In the genomic region with DNA sequence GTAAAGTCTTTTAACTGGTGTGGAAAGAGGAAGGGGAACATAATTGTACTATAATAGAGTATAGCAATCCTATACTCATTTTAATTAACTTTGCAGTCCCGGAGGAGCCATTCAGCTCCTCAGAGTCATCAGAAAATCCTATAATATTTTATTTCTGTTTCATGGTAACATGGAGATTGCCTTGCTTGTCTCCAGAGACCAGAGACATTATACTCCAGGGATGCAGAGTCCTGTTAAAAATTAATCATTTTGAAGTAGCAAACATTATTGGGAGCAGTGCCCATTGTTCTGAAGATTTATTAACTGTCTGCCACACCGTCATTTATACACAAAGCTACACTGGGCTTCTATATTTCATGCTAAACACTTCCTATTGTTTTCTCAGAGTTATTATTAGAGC, we compare ENCODE assay signal across 23 mouse cellular contexts.
A peak's percentile ranks its signal among the peaks of the same experiment; 100 is the strongest.
DNase-seq lines count a peak whose midpoint lies in the region; ATAC-seq and TF ChIP-seq lines count a peak whose summit lies in the region.
"Had no signal": no experiment of that assay in that cellular context is flagged by ENCODE, and none has a peak within 500 bp of the region (broad histone marks: within the 10 kb centered on the region; RNA-seq: fewer than 3 reads in every experiment).

No protein-coding gene starts in this region.

- 64% methylated on average over 2 of the region's 2 CpGs for WGBS in midbrain, postnatal 0 days
- WGBS in midbrain, embryonic 10.5 days, result 90% methylated on average over 2 of the region's 2 CpGs

- no peak for ATAC-seq in midbrain, postnatal 0 days (ENCODE audit: low FRiP score)
- no peak for ATAC-seq in erythroid progenitor cell, adult 5-6 weeks (replicated peaks; ENCODE audit: low FRiP score, poor library complexity, severe bottlenecking)
- ATAC-seq: forebrain, embryonic 15.5 days; intestine, embryonic 15.5 days; midbrain, embryonic 15.5 days had no signal

- H3K4me3 ChIP-seq in midbrain, postnatal 0 days (ENCODE audit: low read depth, low read length), result no peak overlapping the region
- H3K4me3 ChIP-seq in midbrain, embryonic 10.5 days, result no peak overlapping the region
- H3K4me3 ChIP-seq: embryonic facial prominence, embryonic 15.5 days; forebrain, embryonic 15.5 days; heart, embryonic 15.5 days; intestine, embryonic 15.5 days; kidney, embryonic 15.5 days; limb, embryonic 15.5 days; midbrain, embryonic 15.5 days had no signal

- peak; percentile 7 for DNase-seq in embryo, embryonic 11 days
- no peak for DNase-seq in embryo, embryonic 9.5 days (ENCODE audit: extremely low spot score)
- DNase-seq in midbrain, postnatal 0 days (ENCODE audit: low spot score), result peak; percentile 21
- DNase-seq in midbrain, embryonic 10.5 days (ENCODE audit: low spot score), result no peak
- DNase-seq in mesoderm, embryonic 11.5 days (ENCODE audit: low read depth, low spot score), result peak; percentile 45
- DNase-seq in layer of hippocampus, adult 11-12 months (ENCODE audit: low spot score), result no peak
- no peak for DNase-seq in MN1 (ENCODE audit: low spot score)
- DNase-seq: adrenal gland, postnatal 14 days; cerebellum, adult 9-11 months; layer of hippocampus, adult 9-11 months; left cerebral cortex, postnatal 4 days; lung, embryonic 14.5 days; thymus, adult 2 months had no signal

- TF ChIP-seq CTCF in midbrain, postnatal 0 days (IDR thresholded peaks at IDR 0.05), result no peak

- H3K9me3 ChIP-seq in midbrain, postnatal 0 days (ENCODE audit: low read length), result no peaks in the 10 kb centered on the region
- no peaks in the 10 kb centered on the region for H3K9me3 ChIP-seq in midbrain, embryonic 10.5 days (replicated peaks)
- H3K9me3 ChIP-seq: embryonic facial prominence, embryonic 15.5 days; forebrain, embryonic 15.5 days; heart, embryonic 15.5 days; intestine, embryonic 15.5 days; kidney, embryonic 15.5 days; limb, embryonic 15.5 days; midbrain, embryonic 15.5 days had no signal

- no peak overlapping the region for H3K9ac ChIP-seq in midbrain, postnatal 0 days (replicated peaks; ENCODE audit: low read length, poor library complexity, severe bottlenecking)
- H3K9ac ChIP-seq: embryonic facial prominence, embryonic 15.5 days; forebrain, embryonic 15.5 days; heart, embryonic 15.5 days; intestine, embryonic 15.5 days; kidney, embryonic 15.5 days; limb, embryonic 15.5 days; liver, embryonic 14.5 days; lung, embryonic 14.5 days; midbrain, embryonic 15.5 days had no signal

- H3K4me1 ChIP-seq in midbrain, postnatal 0 days (ENCODE audit: insufficient read depth, low read length), result no peaks in the 10 kb centered on the region
- H3K4me1 ChIP-seq in midbrain, embryonic 10.5 days, result no peaks in the 10 kb centered on the region
- H3K4me1 ChIP-seq: embryonic facial prominence, embryonic 15.5 days; forebrain, embryonic 15.5 days; heart, embryonic 15.5 days; intestine, embryonic 15.5 days; kidney, embryonic 15.5 days; limb, embryonic 15.5 days; midbrain, embryonic 15.5 days had no signal

- H3K36me3 ChIP-seq in midbrain, postnatal 0 days (ENCODE audit: insufficient read depth, low read length), result no peaks in the 10 kb centered on the region
- no peaks in the 10 kb centered on the region for H3K36me3 ChIP-seq in midbrain, embryonic 10.5 days
- H3K36me3 ChIP-seq: embryonic facial prominence, embryonic 15.5 days; forebrain, embryonic 15.5 days; heart, embryonic 15.5 days; intestine, embryonic 15.5 days; kidney, embryonic 15.5 days; limb, embryonic 15.5 days; midbrain, embryonic 15.5 days had no signal

- H3K27me3 ChIP-seq in midbrain, postnatal 0 days (ENCODE audit: insufficient read depth, low read length), result no peaks in the 10 kb centered on the region
- H3K27me3 ChIP-seq in midbrain, embryonic 10.5 days (ENCODE audit: low read depth, poor library complexity, severe bottlenecking), result no peaks in the 10 kb centered on the region
- H3K27me3 ChIP-seq: embryonic facial prominence, embryonic 15.5 days; forebrain, embryonic 15.5 days; heart, embryonic 15.5 days; intestine, embryonic 15.5 days; kidney, embryonic 15.5 days; limb, embryonic 15.5 days; midbrain, embryonic 15.5 days had no signal

- H3K4me2 ChIP-seq in midbrain, postnatal 0 days (ENCODE audit: low read depth, low read length, poor library complexity, severe bottlenecking), result no peak overlapping the region
- H3K4me2 ChIP-seq: embryonic facial prominence, embryonic 15.5 days; forebrain, embryonic 15.5 days; heart, embryonic 15.5 days; intestine, embryonic 15.5 days; kidney, embryonic 15.5 days; limb, embryonic 15.5 days; lung, embryonic 14.5 days; midbrain, embryonic 15.5 days had no signal

- H3K27ac ChIP-seq in midbrain, postnatal 0 days (ENCODE audit: low read depth, low read length), result no peak overlapping the region
- H3K27ac ChIP-seq in midbrain, embryonic 10.5 days (replicated peaks), result no peak overlapping the region
- H3K27ac ChIP-seq: embryonic facial prominence, embryonic 15.5 days; forebrain, embryonic 15.5 days; heart, embryonic 15.5 days; intestine, embryonic 15.5 days; kidney, embryonic 15.5 days; limb, embryonic 15.5 days; liver, embryonic 14.5 days; midbrain, embryonic 15.5 days; stomach, postnatal 0 days had no signal

Comparison
In these comparisons a context has a peak if more than half of its experiments do, and no peak if none do; other contexts are left out.
1. DNase-seq: peak in embryo, embryonic 11 days (single experiment), midbrain, postnatal 0 days (single experiment) and mesoderm, embryonic 11.5 days (single experiment); none in embryo, embryonic 9.5 days (single experiment), midbrain, embryonic 10.5 days (single experiment), layer of hippocampus, adult 11-12 months (single experiment) and MN1 (single experiment).